Mouse (Mus musculus) megakaryocyte, embryonic 14.5 days (primary cell): ENCODE measurements around the gene Eif4ebp2. TPM values are rescaled to one million over a fixed set of nuclear protein-coding genes. Genes with fewer than 3 reads are reported as not detected.
A peak's percentile ranks its signal among the peaks of the same experiment; 100 is the strongest.

ENCODE experiments used
- H3K27me3 ChIP-seq: replicated peaks from 2 replicates; pipeline ENCODE3; 2012; ENCODE audit warnings: inconsistent platforms
- H3K36me3 ChIP-seq: replicated peaks from 2 replicates; pipeline ENCODE3; 2012; ENCODE audit warnings: low read length, inconsistent platforms, mixed read lengths
- H3K4me1 ChIP-seq: 2 replicates; pipeline ENCODE4 v1.6.1; 2012; ENCODE audit warnings: inconsistent platforms
- H3K4me3 ChIP-seq: replicated peaks from 2 replicates; pipeline ENCODE3; 2012; ENCODE audit warnings: moderate library complexity, mild to moderate bottlenecking, inconsistent platforms
- H3K9me3 ChIP-seq: 2 replicates; pipeline ENCODE4 v1.6.1; 2012; ENCODE audit warnings: inconsistent platforms
- FLI1 ChIP-seq: IDR thresholded peaks from 2 replicates; pipeline ENCODE4 v1.6.1; 2012; ENCODE audit warnings: low read length, inconsistent platforms, mixed read lengths
- GATA1 ChIP-seq: IDR thresholded peaks from 3 replicates; pipeline ENCODE4 v1.6.1; 2012; ENCODE audit warnings: mixed read lengths, low read length, inconsistent platforms, borderline replicate concordance
- polyA plus RNA-seq: library from polyadenylated mRNA; stranded (reverse); fragments of >175 nt; gene quantifications from 2 replicates; pipeline ENCODE4 v1.2.3, GENCODE M21; 2012; ENCODE audit warnings: low replicate concordance; ENCODE audit not compliant: insufficient read depth

Gene Eif4ebp2
- 24.5 and 52.9 TPM in 2 replicates for polyA plus RNA-seq

DNA sequence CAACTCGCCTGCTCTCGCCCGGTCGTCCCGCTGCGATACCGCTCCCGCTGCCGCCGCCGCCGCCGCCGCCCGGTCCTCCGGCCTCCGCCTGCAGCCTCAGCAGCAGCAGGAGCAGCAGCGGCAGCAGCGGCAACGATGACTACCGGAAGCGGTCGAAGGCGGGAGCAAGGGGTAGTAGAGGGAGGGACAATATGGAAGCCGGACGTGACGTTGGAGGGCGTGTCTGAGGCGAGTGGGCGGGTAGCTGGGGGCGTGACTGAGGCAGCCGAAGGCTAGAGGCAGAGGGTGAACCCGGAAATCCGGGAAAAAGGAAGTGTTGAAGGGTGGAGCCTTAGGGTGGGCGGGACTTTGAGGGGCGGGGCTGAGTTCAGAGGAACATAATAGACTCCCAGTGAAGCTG, at the start of gene Eif4ebp2:
Gene Eif4ebp2, minus strand, starts transcription at position 17 of the 400 bp plus-strand sequence.
- peaks cover 29% of the 10 kb centered on the region for H3K36me3 ChIP-seq
- peak within 1 kb of the TSS; percentile 100 for H3K4me3 ChIP-seq
- H3K4me1 ChIP-seq, result peaks cover 38% of the 10 kb centered on the region
- peaks cover 5% of the 10 kb centered on the region; the same call in 1 of the 2 replicates for H3K9me3 ChIP-seq
- TF ChIP-seq GATA1, result no peak
- peak; percentile 80 for TF ChIP-seq FLI1
- H3K27me3 ChIP-seq, result no peaks in the 10 kb centered on the region

DNA sequence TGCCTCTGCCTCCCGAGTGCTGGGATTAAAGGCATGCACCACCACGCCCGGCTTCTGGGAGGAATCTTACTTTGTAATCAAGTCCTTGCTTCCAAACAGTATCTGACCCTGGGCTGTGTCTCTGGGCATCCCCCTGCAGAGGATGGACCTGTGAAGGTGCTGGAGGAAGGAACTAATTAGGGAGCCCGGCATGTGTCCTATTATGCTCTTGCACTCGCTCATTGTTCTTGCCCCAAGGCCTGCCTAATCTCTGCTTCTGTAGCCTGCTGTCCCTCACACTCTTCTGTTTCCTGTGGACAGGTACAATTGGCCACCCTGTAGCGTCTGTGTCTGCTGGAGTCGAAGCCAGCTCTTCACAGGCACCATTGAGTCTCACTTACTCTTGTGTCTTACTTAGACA, 48.3 kb upstream of the Eif4ebp2 start:
- Histone ChIP-seq H3K4me1 (no peaks in the 10 kb centered on the region), H3K4me3 (no peak overlapping the region), H3K27me3 (no peaks in the 10 kb centered on the region), H3K36me3 (no peaks in the 10 kb centered on the region), H3K9me3 (peaks cover 6% of the 10 kb centered on the region)
- TF ChIP-seq GATA1 (no peak), FLI1 (no peak)

DNA sequence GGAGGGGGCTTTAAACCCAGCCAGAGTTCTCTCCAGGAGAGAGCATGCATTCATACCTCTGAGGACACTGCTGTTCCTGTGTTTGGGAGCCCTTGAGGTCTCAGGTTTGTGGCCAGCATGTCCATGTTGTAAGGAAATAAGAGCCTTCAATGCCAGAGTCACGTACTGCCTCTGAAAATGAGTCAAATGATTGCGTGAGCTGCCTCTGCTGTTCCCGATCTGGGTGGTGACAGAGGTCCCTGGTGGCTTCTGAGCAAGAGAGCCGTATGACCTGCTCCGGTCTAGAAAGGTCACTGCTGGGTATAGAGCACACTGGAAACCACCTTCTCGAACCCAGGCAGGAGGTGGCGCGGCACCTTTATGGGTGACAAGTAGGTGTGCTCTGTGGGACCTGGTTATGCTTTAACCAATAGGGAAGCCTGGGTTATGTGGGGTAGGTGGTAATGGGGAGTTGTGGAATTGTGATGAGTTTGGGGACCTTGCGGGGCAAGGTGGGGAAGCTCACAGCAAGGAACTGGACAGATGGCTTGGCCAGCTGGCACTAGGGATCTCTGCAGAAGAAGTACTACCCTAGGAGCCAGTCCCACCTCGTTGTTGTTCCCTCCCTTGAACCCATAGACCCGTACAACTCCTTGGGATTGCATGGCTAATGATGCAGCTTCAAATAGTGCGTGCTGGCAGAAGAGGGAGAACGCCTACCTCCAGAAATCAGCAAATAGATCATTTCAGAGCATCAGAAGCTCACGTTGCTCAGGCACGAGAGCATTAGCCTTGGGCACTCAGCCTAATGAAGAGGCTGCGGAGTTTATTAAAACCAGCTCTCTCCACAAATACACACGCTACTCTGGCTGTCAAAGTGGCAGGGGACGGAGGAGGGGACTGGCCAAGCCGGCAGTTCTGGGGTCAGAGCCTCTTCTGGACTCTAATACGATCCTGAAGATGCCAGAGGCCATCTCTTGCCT, 47.3 kb upstream of the Eif4ebp2 start:
- TF ChIP-seq GATA1 (no peak), FLI1 (no peak)

GRCm38 (mm10) chr10:61496231-61496630, 43.8 kb upstream of the Eif4ebp2 start:
- Histone ChIP-seq H3K9me3 (no peaks in the 10 kb centered on the region), H3K4me1 (peaks cover 17% of the 10 kb centered on the region), H3K27me3 (no peaks in the 10 kb centered on the region), H3K4me3 (no peak overlapping the region), H3K36me3 (no peaks in the 10 kb centered on the region)
- TF ChIP-seq GATA1 (no peak), FLI1 (no peak)

More for the DNA sequence above, 47.3 kb upstream of the Eif4ebp2 start:
- Histone ChIP-seq H3K4me1 (peaks cover 8% of the 10 kb centered on the region), H3K9me3 (peaks cover 6% of the 10 kb centered on the region), H3K27me3 (no peaks in the 10 kb centered on the region), H3K4me3 (no peak overlapping the region), H3K36me3 (no peaks in the 10 kb centered on the region)

DNA sequence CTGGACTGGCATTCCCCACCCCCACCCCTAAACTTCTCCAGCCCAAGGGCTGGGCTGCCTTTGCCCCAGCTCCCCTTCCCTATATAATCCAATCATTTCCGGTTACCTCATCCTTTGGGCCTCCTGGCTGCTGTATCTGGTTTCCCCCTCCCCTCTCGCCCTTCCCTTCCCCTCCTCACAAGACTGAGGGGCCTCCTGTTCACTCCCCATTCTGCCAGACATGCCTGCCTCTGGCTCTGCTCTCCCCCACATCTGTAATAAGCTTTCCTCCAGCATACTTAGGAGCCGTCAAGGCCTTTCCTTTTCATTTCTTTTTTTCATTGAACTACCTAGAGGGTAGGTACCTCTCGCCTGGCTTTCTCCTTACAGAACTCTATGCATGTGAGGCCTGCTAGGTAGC, 43.0 kb upstream of the Eif4ebp2 start:
- no peaks in the 10 kb centered on the region for H3K9me3 ChIP-seq
- peaks cover 17% of the 10 kb centered on the region for H3K4me1 ChIP-seq
- no peaks in the 10 kb centered on the region for H3K27me3 ChIP-seq
- TF ChIP-seq FLI1, result no peak
- TF ChIP-seq GATA1, result no peak
- H3K36me3 ChIP-seq, result no peaks in the 10 kb centered on the region
- no peak overlapping the region for H3K4me3 ChIP-seq

DNA sequence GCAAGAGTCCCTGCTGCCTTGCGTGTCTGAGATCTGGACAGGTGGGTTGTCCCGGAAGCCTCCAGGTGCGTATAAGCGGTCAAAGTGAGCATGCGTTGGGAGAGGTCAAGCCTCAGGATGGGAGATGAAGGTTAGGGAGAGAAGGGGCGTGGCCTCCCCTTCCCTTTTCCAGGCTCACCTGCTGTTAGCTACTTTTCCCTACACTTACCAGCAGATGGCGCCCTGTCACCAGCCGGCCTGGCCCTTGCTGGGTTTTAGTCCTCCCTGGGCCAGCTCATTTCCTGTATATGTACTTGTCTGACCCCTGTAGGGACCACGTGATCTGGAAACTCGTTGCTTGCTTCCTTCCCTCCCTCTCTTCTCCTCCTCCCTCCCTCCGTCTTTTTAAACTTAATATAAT, 39.6 kb upstream of the Eif4ebp2 start:
- no peaks in the 10 kb centered on the region for H3K36me3 ChIP-seq
- no peaks in the 10 kb centered on the region for H3K9me3 ChIP-seq
- TF ChIP-seq GATA1 (no peak), FLI1 (no peak)
- H3K4me3 ChIP-seq, result peak overlapping the region; percentile 56
- H3K4me1 ChIP-seq, result peaks cover 17% of the 10 kb centered on the region
- H3K27me3 ChIP-seq, result peaks cover 5% of the 10 kb centered on the region

DNA sequence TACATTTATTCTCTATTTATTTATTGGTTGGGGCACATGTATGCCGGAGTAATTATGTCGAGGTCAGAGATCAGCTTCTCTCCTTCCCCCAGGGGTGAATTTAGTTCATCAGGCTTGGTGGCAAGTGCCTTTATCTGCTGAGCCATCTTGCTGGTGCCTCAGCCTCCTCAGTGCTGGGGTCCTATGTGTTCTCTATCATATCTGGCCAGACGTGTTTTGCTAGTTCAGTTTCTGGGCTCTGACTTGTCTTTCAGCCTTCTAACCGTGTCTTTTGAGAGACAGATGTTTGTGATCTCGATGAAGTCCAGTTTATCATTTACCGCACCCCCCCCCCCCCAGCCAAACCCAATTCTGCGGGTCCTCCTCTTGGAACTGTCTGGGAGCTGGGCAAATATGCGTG, 39.1 kb upstream of the Eif4ebp2 start:
- no peak overlapping the region for H3K4me3 ChIP-seq
- peaks cover 5% of the 10 kb centered on the region for H3K27me3 ChIP-seq
- no peak for TF ChIP-seq FLI1
- TF ChIP-seq GATA1, result no peak
- no peaks in the 10 kb centered on the region for H3K36me3 ChIP-seq
- H3K9me3 ChIP-seq, result no peaks in the 10 kb centered on the region
- H3K4me1 ChIP-seq, result peaks cover 17% of the 10 kb centered on the region

GRCm38 (mm10) chr10:61488522-61489110, 36.2 kb upstream of the Eif4ebp2 start:
- Histone ChIP-seq H3K9me3 (no peaks in the 10 kb centered on the region), H3K27me3 (peaks cover 8% of the 10 kb centered on the region), H3K36me3 (no peaks in the 10 kb centered on the region), H3K4me1 (peaks cover 17% of the 10 kb centered on the region), H3K4me3 (no peak overlapping the region)
- TF ChIP-seq GATA1 (no peak), FLI1 (no peak)

DNA sequence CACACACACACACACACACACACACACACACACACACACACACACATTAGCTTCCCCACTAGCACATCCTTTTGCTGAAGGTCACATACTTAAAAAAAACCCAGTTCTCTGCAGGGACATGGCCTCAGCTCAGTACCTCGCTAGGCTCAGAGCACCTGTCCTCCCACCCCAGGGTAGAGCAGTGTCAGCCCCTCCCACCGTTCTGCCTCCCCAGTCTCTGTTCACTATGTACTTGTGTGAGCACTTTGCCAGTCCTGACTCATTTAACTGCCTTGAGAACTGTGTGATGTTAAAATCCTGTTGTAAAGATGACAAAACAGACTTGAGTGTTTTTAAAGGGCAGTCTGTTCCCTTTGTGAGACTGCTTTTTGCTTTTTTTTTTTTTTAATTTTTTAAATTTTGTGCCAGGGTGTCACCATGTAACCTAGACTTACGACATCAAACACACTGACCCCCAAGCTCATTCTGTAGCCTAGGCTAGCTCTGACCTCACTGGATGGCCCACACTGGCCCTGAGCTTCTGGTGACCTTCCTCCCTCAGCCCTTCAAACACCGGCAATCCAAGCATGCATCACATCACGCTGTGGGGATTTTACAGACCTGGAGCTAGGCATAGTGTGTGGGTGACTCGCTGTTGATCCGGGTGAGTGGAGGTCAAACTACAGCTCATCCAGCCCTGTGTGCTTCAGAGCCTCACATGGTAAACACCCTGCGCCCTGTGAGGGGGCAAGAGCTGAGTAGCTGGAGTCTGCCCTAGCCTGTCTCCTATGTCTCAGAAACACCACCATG, 34.3 kb upstream of the Eif4ebp2 start:
- TF ChIP-seq FLI1 (no peak), GATA1 (no peak)
- Histone ChIP-seq H3K4me1 (peaks cover 17% of the 10 kb centered on the region), H3K9me3 (no peaks in the 10 kb centered on the region), H3K4me3 (no peak overlapping the region), H3K36me3 (no peaks in the 10 kb centered on the region), H3K27me3 (peaks cover 8% of the 10 kb centered on the region)
